In the genomic region with DNA sequence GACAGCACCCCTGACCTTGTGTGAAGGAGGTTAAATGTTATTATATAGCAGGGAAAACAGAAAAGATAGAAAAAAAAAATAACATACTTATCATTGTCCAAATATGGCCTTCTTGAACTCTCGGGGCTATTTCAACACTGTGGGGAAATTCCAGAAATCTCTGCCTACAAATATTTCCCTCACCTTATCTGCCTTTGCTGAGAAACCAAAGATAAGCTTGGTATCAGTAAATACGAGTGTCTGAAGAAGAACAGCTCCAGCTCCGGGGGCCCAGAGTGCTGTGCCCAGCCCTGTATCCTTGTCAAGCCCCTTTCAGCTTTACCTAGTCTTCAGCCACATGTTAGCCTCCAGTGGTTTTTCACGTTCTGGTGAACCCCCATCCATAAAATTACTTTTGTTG, we compare ENCODE assay signal across 14 mouse cellular contexts.
DNase-seq lines count a peak whose midpoint lies in the region; ATAC-seq and TF ChIP-seq lines count a peak whose summit lies in the region.
"Had no signal": no experiment of that assay in that cellular context is flagged by ENCODE, and none has a peak within 500 bp of the region (broad histone marks: within the 10 kb centered on the region; RNA-seq: fewer than 3 reads in every experiment).

No protein-coding gene starts in this region.

- TF ChIP-seq CTCF in liver, adult 2 months (IDR thresholded peaks at IDR 0.05; ENCODE audit: low read depth, low read length): no peak

- no peak overlapping the region for H3K4me3 ChIP-seq in liver, adult 2 months (ENCODE audit: insufficient read depth, low read depth, low read length)
- H3K4me3 ChIP-seq in liver, embryonic 11.5 days (ENCODE audit: low read depth, low read length): no peak overlapping the region
- H3K4me3 ChIP-seq in heart, embryonic 11.5 days (ENCODE audit: low read depth, low read length): peak overlapping the region; percentile 37; the same call in 1 of the 2 replicates
- no peak overlapping the region for H3K4me3 ChIP-seq in lung, embryonic 16.5 days (ENCODE audit: low read length)
- H3K4me3 ChIP-seq: limb, embryonic 12.5 days had no signal

- H3K79me2 ChIP-seq in liver, adult 2 months (ENCODE audit: control insufficient read depth, insufficient read depth, low read length): no peaks in the 10 kb centered on the region

- no peak overlapping the region for H3K9ac ChIP-seq in liver, adult 2 months (ENCODE audit: low read depth, low read length)
- H3K9ac ChIP-seq in liver, embryonic 11.5 days (ENCODE audit: low read depth, low read length): no peak overlapping the region
- no peak overlapping the region for H3K9ac ChIP-seq in heart, embryonic 11.5 days (ENCODE audit: low read depth, low read length)
- no peak overlapping the region for H3K9ac ChIP-seq in lung, embryonic 16.5 days (ENCODE audit: low read length)
- H3K9ac ChIP-seq: limb, embryonic 12.5 days had no signal

- 11% methylated on average over 4 of the region's 4 CpGs for WGBS in liver, adult 2 months
- WGBS in liver, embryonic 11.5 days: 18% methylated on average over 4 of the region's 4 CpGs
- whole genome bisulfite sequencing in heart, embryonic 11.5 days (ENCODE audit: insufficient replicate concordance): 11% methylated on average over 4 of the region's 4 CpGs
- WGBS in lung, embryonic 16.5 days: 17% methylated on average over 4 of the region's 4 CpGs

- H3K4me1 ChIP-seq in liver, adult 2 months (ENCODE audit: control insufficient read depth, insufficient read depth, low read length): peaks cover 27% of the 10 kb centered on the region
- H3K4me1 ChIP-seq in liver, embryonic 11.5 days (replicated peaks; ENCODE audit: control insufficient read depth, insufficient read depth, low read length): peaks cover 13% of the 10 kb centered on the region; the same call in 1 of the 2 replicates
- H3K4me1 ChIP-seq in heart, embryonic 11.5 days (ENCODE audit: control insufficient read depth, insufficient read depth, low read length): peaks cover 26% of the 10 kb centered on the region
- H3K4me1 ChIP-seq in lung, embryonic 16.5 days (replicated peaks; ENCODE audit: control insufficient read depth, insufficient read depth, low read length): peaks cover 36% of the 10 kb centered on the region

- peak overlapping the region; percentile 81 for H3K27ac ChIP-seq in liver, adult 2 months (replicated peaks; ENCODE audit: insufficient read depth, low read depth, low read length)
- no peak overlapping the region for H3K27ac ChIP-seq in liver, embryonic 11.5 days (ENCODE audit: low read depth, low read length)
- H3K27ac ChIP-seq in heart, embryonic 11.5 days (ENCODE audit: low read depth, low read length): peak overlapping the region; percentile 78
- H3K27ac ChIP-seq in lung, embryonic 16.5 days (ENCODE audit: low read length): peak overlapping the region; percentile 84
- H3K27ac ChIP-seq: limb, embryonic 12.5 days had no signal

- no peaks in the 10 kb centered on the region for H3K36me3 ChIP-seq in liver, adult 2 months (ENCODE audit: control insufficient read depth, insufficient read depth, low read length)
- H3K36me3 ChIP-seq in liver, embryonic 11.5 days (ENCODE audit: control insufficient read depth, insufficient read depth, low read length): no peaks in the 10 kb centered on the region
- no peaks in the 10 kb centered on the region for H3K36me3 ChIP-seq in heart, embryonic 11.5 days (ENCODE audit: control insufficient read depth, insufficient read depth, low read length)
- H3K36me3 ChIP-seq in lung, embryonic 16.5 days (ENCODE audit: control insufficient read depth, insufficient read depth, low read length): no peaks in the 10 kb centered on the region
- H3K36me3 ChIP-seq: G1E; limb, embryonic 12.5 days had no signal

- H3K9me3 ChIP-seq in liver, embryonic 11.5 days (ENCODE audit: control insufficient read depth, low read length): no peaks in the 10 kb centered on the region
- H3K9me3 ChIP-seq in heart, embryonic 11.5 days (replicated peaks; ENCODE audit: control insufficient read depth, low read length): no peaks in the 10 kb centered on the region
- H3K9me3 ChIP-seq in lung, embryonic 16.5 days (ENCODE audit: control insufficient read depth, low read length): no peaks in the 10 kb centered on the region
- H3K9me3 ChIP-seq: G1E; limb, embryonic 12.5 days had no signal

- peak; percentile 79 for DNase-seq in liver, adult 2 months (ENCODE audit: extremely low read depth, low read depth, low spot score)
- no peak for DNase-seq in liver, embryonic 11.5 days (ENCODE audit: low spot score)
- peak; percentile 51 for DNase-seq in NIH3T3 (ENCODE audit: low read depth)
- DNase-seq in urinary bladder, postnatal 14 days (ENCODE audit: low spot score): no peak
- no peak for DNase-seq in layer of hippocampus, adult 9-10 months (ENCODE audit: low spot score)
- DNase-seq: adrenal gland, adult 8-10 months; layer of hippocampus, adult 9-11 months; midbrain, embryonic 14.5 days; thymus, postnatal 36 days had no signal

- ATAC-seq in liver, embryonic 11.5 days (replicated peaks; ENCODE audit: low FRiP score): no peak
- 0 out of 2 replicates have a peak, but pooled peaks have one; percentile 31 for ATAC-seq in heart, embryonic 11.5 days (replicated peaks; ENCODE audit: insufficient number of reproducible peaks, low FRiP score, low TSS enrichment)
- no peak for ATAC-seq in lung, embryonic 16.5 days (ENCODE audit: low read depth)
- no peak for ATAC-seq in activated CD4-positive, CD25-positive, alpha-beta regulatory T cell, adult 4 months

- no peak overlapping the region for H3K4me2 ChIP-seq in liver, embryonic 11.5 days
- peak overlapping the region; percentile 70 for H3K4me2 ChIP-seq in heart, embryonic 11.5 days
- H3K4me2 ChIP-seq in lung, embryonic 16.5 days (ENCODE audit: low read depth, low read length): peak overlapping the region; percentile 60

- no peak for TF ChIP-seq POLR2A in liver, adult 2 months (IDR thresholded peaks at IDR 0.05; ENCODE audit: extremely low read depth, insufficient read depth, low read length)

- no peaks in the 10 kb centered on the region for H3K27me3 ChIP-seq in liver, adult 2 months (ENCODE audit: control insufficient read depth, insufficient read depth, low read length)
- no peaks in the 10 kb centered on the region for H3K27me3 ChIP-seq in liver, embryonic 11.5 days (replicated peaks; ENCODE audit: control insufficient read depth, insufficient read depth, low read length)
- H3K27me3 ChIP-seq in heart, embryonic 11.5 days (ENCODE audit: control insufficient read depth, insufficient read depth, low read length): no peaks in the 10 kb centered on the region
- no peaks in the 10 kb centered on the region for H3K27me3 ChIP-seq in lung, embryonic 16.5 days (ENCODE audit: control insufficient read depth, insufficient read depth, low read depth, low read length)
- H3K27me3 ChIP-seq: limb, embryonic 12.5 days had no signal

Comparison
In these comparisons a context has a peak if more than half of its experiments do, and no peak if none do; other contexts are left out.
1. DNase-seq: peak in liver, adult 2 months (single experiment) and NIH3T3 (single experiment); none in liver, embryonic 11.5 days (single experiment), urinary bladder, postnatal 14 days (single experiment) and layer of hippocampus, adult 9-10 months (single experiment).